Mouse (Mus musculus) lung, embryonic 14.5 days (tissue): ENCODE results near the gene A730015C16Rik. TPM values are rescaled to one million over a fixed set of nuclear protein-coding genes. Genes with fewer than 3 reads are reported as not detected.

Experiments used
- ATAC-seq: fragments of 200-750 bp; cut with Nextera tagmentation; 2 replicates; pipeline ENCODE4 v1.8.0; 2017; ENCODE audit warnings: mild to moderate bottlenecking, moderate TSS enrichment, moderate library complexity; ENCODE audit not compliant: insufficient read depth
- DNase-seq: peaks from one replicate; pipeline ENCODE4 v3.0.0-alpha.2; 2015
- H3K27ac ChIP-seq: fragments of 300-500 bp; sonication (generic); 2 replicates; pipeline ENCODE4 v1.5.1; 2014; ENCODE audit warnings: low read depth, mild to moderate bottlenecking, moderate library complexity
- H3K27me3 ChIP-seq: fragments of 300-500 bp; sonication (generic); 2 replicates; pipeline ENCODE4 v1.6.1; 2014; ENCODE audit warnings: low read length, control low read depth; ENCODE audit not compliant: insufficient read depth
- H3K36me3 ChIP-seq: fragments of 300-500 bp; sonication (generic); 2 replicates; pipeline ENCODE4 v1.6.1; 2014; ENCODE audit warnings: control low read depth; ENCODE audit not compliant: insufficient read depth
- H3K4me1 ChIP-seq: fragments of 300-500 bp; sonication (generic); 2 replicates; pipeline ENCODE4 v1.6.1; 2014; ENCODE audit warnings: antibody characterized with exemption, control low read depth; ENCODE audit not compliant: insufficient read depth
- H3K4me2 ChIP-seq: fragments of 300-500 bp; sonication (generic); 2 replicates; pipeline ENCODE4 v1.6.1; 2014; ENCODE audit warnings: mild to moderate bottlenecking
- H3K4me3 ChIP-seq: fragments of 300-500 bp; sonication (generic); 2 replicates; pipeline ENCODE4 v1.5.1; 2014; ENCODE audit warnings: low read depth, low read length
- H3K9ac ChIP-seq: fragments of 300-500 bp; sonication (generic); 2 replicates; pipeline ENCODE4 v1.6.1; 2014
- H3K9me3 ChIP-seq: fragments of 300-500 bp; sonication (generic); 2 replicates; pipeline ENCODE4 v1.6.1; 2016; ENCODE audit warnings: low read depth, low read length, control low read depth
- CTCF ChIP-seq: IDR thresholded peaks from 2 replicates; pipeline ENCODE4 v1.5.1; 2016; ENCODE audit warnings: antibody characterized with exemption, low read depth
- WGBS: fragments of 180-500 bp; shearing (Covaris S2); extraction: QIAGEN DNeasy Blood & Tissue Kit; methylation state at CpG from one replicate; pipeline ENCODE4 v1.1.7; 2014; 5-methylcytosine and 5-hydroxymethylcytosine counted together
- polyA plus RNA-seq: library from polyadenylated mRNA; unstranded; fragments of >200 nt; fragmentation: Nextera tagmentation; extraction: Ambion mirVana; gene quantifications from 2 replicates; pipeline ENCODE4 v1.2.1, GENCODE M21; 2014

The A730015C16Rik gene
- polyA plus RNA-seq, 1 experiment from 2014 or later = 1.3 TPM

GRCm38 (mm10) chr4:108830698-108831097 lies 17.7 kb downstream of the A730015C16Rik start:
- 0 out of 2 replicates have a peak, but pooled peaks cover 3% of the 10 kb centered on the region for H3K4me1 ChIP-seq
- no peak overlapping the region for H3K4me3 ChIP-seq
- ATAC-seq = no peak
- 79% methylated on average over 1 of the region's 1 CpGs for whole genome bisulfite sequencing
- 0 out of 2 replicates have a peak overlapping the region, but pooled peaks have one; percentile 42 for H3K27ac ChIP-seq
- TF ChIP-seq CTCF = no peak
- H3K9ac ChIP-seq = no peak overlapping the region
- no peaks in the 10 kb centered on the region for H3K9me3 ChIP-seq
- DNase-seq = no peak
- H3K36me3 ChIP-seq = peaks cover 40% of the 10 kb centered on the region
- H3K27me3 ChIP-seq = no peaks in the 10 kb centered on the region
- H3K4me2 ChIP-seq = no peak overlapping the region

GRCm38 (mm10) chr4:108826643-108827042 lies 21.8 kb downstream of the A730015C16Rik start:
- WGBS = 84% methylated on average over 2 of the region's 2 CpGs
- Histone ChIP-seq H3K36me3 (peaks cover 79% of the 10 kb centered on the region), H3K4me3 (no peak overlapping the region), H3K27ac (no peak overlapping the region), H3K9ac (no peak overlapping the region), H3K27me3 (no peaks in the 10 kb centered on the region), H3K9me3 (no peaks in the 10 kb centered on the region), H3K4me1 (0 out of 2 replicates have a peak, but pooled peaks cover under 1% of the 10 kb centered on the region), H3K4me2 (no peak overlapping the region)
- DNase-seq (no peak), ATAC-seq (no peak)
- TF ChIP-seq CTCF = no peak

GRCm38 (mm10) chr4:108826096-108826495 lies 22.3 kb downstream of the A730015C16Rik start:
- H3K4me1 ChIP-seq = no peaks in the 10 kb centered on the region
- H3K27me3 ChIP-seq = no peaks in the 10 kb centered on the region
- 81% methylated on average over 1 of the region's 1 CpGs for WGBS
- no peak for TF ChIP-seq CTCF
- no peak overlapping the region for H3K4me3 ChIP-seq
- no peaks in the 10 kb centered on the region for H3K9me3 ChIP-seq
- ATAC-seq (no peak), DNase-seq (no peak)
- H3K36me3 ChIP-seq = peaks cover 84% of the 10 kb centered on the region
- H3K4me2 ChIP-seq = no peak overlapping the region
- no peak overlapping the region for H3K27ac ChIP-seq
- H3K9ac ChIP-seq = no peak overlapping the region

GRCm38 (mm10) chr4:108825677-108826076 lies 22.7 kb downstream of the A730015C16Rik start:
- H3K9me3 ChIP-seq = no peaks in the 10 kb centered on the region
- DNase-seq (no peak), ATAC-seq (no peak)
- no peak overlapping the region for H3K4me2 ChIP-seq
- no peak overlapping the region for H3K9ac ChIP-seq
- peaks cover 88% of the 10 kb centered on the region for H3K36me3 ChIP-seq
- H3K4me1 ChIP-seq = no peaks in the 10 kb centered on the region
- H3K4me3 ChIP-seq = no peak overlapping the region
- TF ChIP-seq CTCF = no peak
- H3K27me3 ChIP-seq = no peaks in the 10 kb centered on the region
- no peak overlapping the region for H3K27ac ChIP-seq
- WGBS = 89% methylated on average over 3 of the region's 3 CpGs

- H3K27ac ChIP-seq = no peak overlapping the region
- no peak overlapping the region for H3K9ac ChIP-seq
- 66% methylated on average over 6 of the region's 6 CpGs for WGBS
- H3K9me3 ChIP-seq = no peaks in the 10 kb centered on the region
- TF ChIP-seq CTCF = no peak
- peaks cover 8% of the 10 kb centered on the region for H3K36me3 ChIP-seq
- H3K4me1 ChIP-seq = no peaks in the 10 kb centered on the region
- H3K4me2 ChIP-seq = no peak overlapping the region
- H3K27me3 ChIP-seq = no peaks in the 10 kb centered on the region
- H3K4me3 ChIP-seq = no peak overlapping the region
- DNase-seq (no peak), ATAC-seq (no peak; the same call in 1 of the 2 replicates)
Measured at GRCm38 (mm10) chr4:108811550-108811949, 36.9 kb downstream of the A730015C16Rik start.

GRCm38 (mm10) chr4:108811142-108811541 lies 37.3 kb downstream of the A730015C16Rik start:
- no peak for TF ChIP-seq CTCF
- H3K27me3 ChIP-seq = no peaks in the 10 kb centered on the region
- no peaks in the 10 kb centered on the region for H3K4me1 ChIP-seq
- no peak overlapping the region for H3K4me2 ChIP-seq
- ATAC-seq = no peak
- H3K9ac ChIP-seq = no peak overlapping the region
- no peaks in the 10 kb centered on the region for H3K9me3 ChIP-seq
- peaks cover 8% of the 10 kb centered on the region for H3K36me3 ChIP-seq
- H3K4me3 ChIP-seq = no peak overlapping the region
- 52% methylated on average over 4 of the region's 4 CpGs for WGBS
- H3K27ac ChIP-seq = no peak overlapping the region
- DNase-seq = no peak

GRCm38 (mm10) chr4:108803535-108803934 lies 44.9 kb downstream of the A730015C16Rik start:
- no peak for TF ChIP-seq CTCF
- Histone ChIP-seq H3K27me3 (no peaks in the 10 kb centered on the region), H3K4me2 (no peak overlapping the region), H3K9me3 (no peaks in the 10 kb centered on the region), H3K36me3 (no peaks in the 10 kb centered on the region), H3K27ac (no peak overlapping the region), H3K4me1 (no peaks in the 10 kb centered on the region), H3K4me3 (no peak overlapping the region), H3K9ac (no peak overlapping the region)
- DNase-seq (no peak), ATAC-seq (no peak)
- 74% methylated on average over 2 of the region's 2 CpGs for WGBS
